Mouse (Mus musculus) hindbrain, embryonic 14.5 days (tissue): ENCODE data around the gene Otx2. TPM values are rescaled to one million over a fixed set of nuclear protein-coding genes. Genes with fewer than 3 reads are reported as not detected.

Experiments
- ATAC-seq: fragments of 200-750 bp; cut with Nextera tagmentation; 2 replicates; pipeline ENCODE4 v1.8.0; 2017; ENCODE audit warnings: moderate number of reproducible peaks, mild to moderate bottlenecking, moderate TSS enrichment, moderate library complexity; ENCODE audit not compliant: low FRiP score
- DNase-seq: peaks from one replicate; pipeline ENCODE4 v3.0.0-alpha.2; 2015; ENCODE audit warnings: low spot score
- H3K27ac ChIP-seq: fragments of 300-500 bp; sonication (generic); 2 replicates; pipeline ENCODE4 v1.5.1; 2014; ENCODE audit warnings: mild to moderate bottlenecking, moderate library complexity
- H3K27me3 ChIP-seq: fragments of 300-500 bp; sonication (generic); 2 replicates; pipeline ENCODE4 v1.6.1; 2014; ENCODE audit warnings: mild to moderate bottlenecking, low read length, mixed read lengths; ENCODE audit not compliant: control insufficient read depth, insufficient read depth
- H3K36me3 ChIP-seq: fragments of 300-500 bp; sonication (generic); replicated peaks from 2 replicates; pipeline ENCODE4 v1.6.1; 2014; ENCODE audit not compliant: control insufficient read depth, insufficient read depth
- H3K4me1 ChIP-seq: fragments of 300-500 bp; sonication (generic); replicated peaks from 2 replicates; pipeline ENCODE4 v1.6.1; 2014; ENCODE audit warnings: antibody characterized with exemption, low read length, mixed read lengths; ENCODE audit not compliant: control insufficient read depth, insufficient read depth
- H3K4me2 ChIP-seq: fragments of 300-500 bp; sonication (generic); replicated peaks from 2 replicates; pipeline ENCODE4 v1.6.1; 2014; ENCODE audit warnings: mild to moderate bottlenecking, moderate library complexity
- H3K4me3 ChIP-seq: fragments of 300-500 bp; sonication (generic); replicated peaks from 2 replicates; pipeline ENCODE4 v1.5.1; 2014; ENCODE audit warnings: mild to moderate bottlenecking, low read length
- H3K9ac ChIP-seq: fragments of 300-500 bp; sonication (generic); 2 replicates; pipeline ENCODE4 v1.6.1; 2014
- H3K9me3 ChIP-seq: fragments of 300-500 bp; sonication (generic); 2 replicates; pipeline ENCODE4 v1.6.1; 2016; ENCODE audit warnings: low read length; ENCODE audit not compliant: control insufficient read depth
- WGBS: fragments of 180-500 bp; shearing (Covaris S2); extraction: QIAGEN DNeasy Blood & Tissue Kit; methylation state at CpG from one replicate; pipeline ENCODE4 v1.1.7; 2014; 5-methylcytosine and 5-hydroxymethylcytosine counted together
- polyA plus RNA-seq: library from polyadenylated mRNA; unstranded; fragments of >200 nt; fragmentation: Nextera tagmentation; extraction: Ambion mirVana; gene quantifications from 2 replicates; pipeline ENCODE4 v1.2.1, GENCODE M21; 2014

The Otx2 gene
- polyA plus RNA-seq, 1 experiment from 2014 or later = 18.5 TPM

GRCm38 (mm10) chr14:48707844-48708383 is 34.3 kb upstream of the Otx2 start:
- Histone ChIP-seq H3K27ac (no peak overlapping the region), H3K9me3 (no peaks in the 10 kb centered on the region), H3K4me3 (no peak overlapping the region), H3K27me3 (peaks cover 62% of the 10 kb centered on the region), H3K9ac (no peak overlapping the region), H3K4me1 (peaks cover 6% of the 10 kb centered on the region; the same call in 1 of the 2 replicates), H3K4me2 (no peak overlapping the region), H3K36me3 (no peaks in the 10 kb centered on the region)
- DNase-seq (no peak), ATAC-seq (no peak)
- WGBS = 7% methylated on average over 6 of the region's 6 CpGs

DNA sequence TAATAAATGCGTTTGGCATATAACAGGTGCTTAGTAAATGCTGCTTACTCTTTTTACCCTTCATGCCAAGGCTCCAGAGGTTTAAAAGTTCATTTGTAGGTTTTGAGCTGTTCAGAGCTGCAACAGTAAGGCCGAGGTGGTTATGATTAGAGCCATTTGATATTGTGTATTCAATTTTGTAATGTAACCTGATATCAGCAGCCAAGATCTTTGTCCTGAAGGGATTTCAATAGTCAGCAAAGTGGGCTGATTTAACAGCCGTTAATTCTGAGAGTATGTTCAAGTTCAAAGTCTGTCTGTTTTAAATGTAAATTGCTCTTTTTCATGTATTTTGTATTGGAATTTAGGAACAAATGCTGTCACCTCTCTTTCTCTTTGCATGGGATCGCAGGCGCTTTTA is 33.8 kb upstream of the Otx2 start:
- no peak for ATAC-seq
- Histone ChIP-seq H3K4me3 (no peak overlapping the region), H3K9ac (no peak overlapping the region), H3K4me1 (peaks cover 6% of the 10 kb centered on the region; the same call in 1 of the 2 replicates), H3K9me3 (no peaks in the 10 kb centered on the region), H3K27ac (no peak overlapping the region), H3K27me3 (peaks cover 62% of the 10 kb centered on the region), H3K4me2 (no peak overlapping the region), H3K36me3 (no peaks in the 10 kb centered on the region)
- DNase-seq = no peak
- WGBS = 54% methylated on average over 5 of the region's 5 CpGs

DNA sequence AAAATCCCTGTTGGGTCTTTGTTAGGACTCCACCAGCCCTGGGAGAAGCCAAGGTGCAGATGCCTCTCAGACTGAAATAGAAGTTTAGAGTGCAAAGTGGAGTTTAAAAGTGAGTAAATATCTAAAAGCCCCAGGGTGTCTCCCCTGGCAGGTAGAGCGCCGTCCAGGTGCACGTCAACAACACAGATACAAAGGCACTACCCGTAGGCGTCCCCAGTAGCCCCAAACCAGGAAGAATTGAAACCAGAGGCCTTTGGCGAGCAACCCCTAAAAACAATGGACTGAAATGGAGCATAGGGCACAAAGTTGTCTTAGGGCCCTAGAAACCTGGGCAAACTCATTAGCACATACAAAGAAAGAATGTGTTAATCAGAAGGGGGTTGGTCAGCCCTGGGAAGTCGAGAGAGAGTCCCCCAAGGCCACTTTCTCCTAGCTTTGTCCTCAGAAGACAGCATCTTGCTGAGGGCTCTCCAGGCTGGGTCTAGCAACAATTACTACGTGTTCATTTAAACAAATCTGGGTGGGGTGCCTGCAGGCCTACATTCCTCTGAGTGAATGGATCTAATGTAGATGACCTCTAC is 27.3 kb upstream of the Otx2 start:
- DNase-seq (no peak), ATAC-seq (no peak)
- Histone ChIP-seq H3K9me3 (no peaks in the 10 kb centered on the region), H3K36me3 (no peaks in the 10 kb centered on the region), H3K27me3 (peaks cover 21% of the 10 kb centered on the region), H3K27ac (no peak overlapping the region), H3K4me1 (no peaks in the 10 kb centered on the region), H3K9ac (no peak overlapping the region), H3K4me3 (no peak overlapping the region), H3K4me2 (no peak overlapping the region)
- WGBS = 23% methylated on average over 8 of the region's 8 CpGs

- ATAC-seq = no peak
Observed at GRCm38 (mm10) chr14:48679590-48679989, 6.0 kb upstream of the Otx2 start.

DNA sequence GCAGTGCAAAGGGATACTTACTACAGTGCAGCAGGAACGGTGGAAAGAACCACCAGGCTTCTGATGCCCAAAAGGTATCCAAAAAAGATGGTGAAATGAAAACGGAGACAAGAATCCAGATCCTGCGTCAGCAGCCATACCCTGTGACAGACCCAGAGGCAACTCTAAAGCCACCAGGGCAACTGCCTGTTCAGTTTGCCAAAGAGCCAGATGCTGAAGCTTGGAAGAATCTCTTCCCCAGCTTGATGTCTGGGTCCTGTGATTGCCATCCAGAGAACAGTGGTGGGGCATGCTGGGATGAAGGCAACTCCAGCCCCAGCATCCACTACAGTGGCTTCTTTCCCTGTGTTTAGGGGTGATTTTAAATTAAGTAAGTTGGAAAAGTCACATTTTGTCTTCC is 5.1 kb upstream of the Otx2 start:
- DNase-seq (no peak), ATAC-seq (no peak)
- H3K4me1 ChIP-seq = no peaks in the 10 kb centered on the region
- H3K9ac ChIP-seq = no peak overlapping the region
- peaks cover 53% of the 10 kb centered on the region for H3K27me3 ChIP-seq
- WGBS = 90% methylated on average over 3 of the region's 3 CpGs
- no peaks in the 10 kb centered on the region for H3K9me3 ChIP-seq
- H3K4me3 ChIP-seq = no peak overlapping the region
- no peak overlapping the region for H3K27ac ChIP-seq
- no peak overlapping the region for H3K4me2 ChIP-seq
- no peaks in the 10 kb centered on the region for H3K36me3 ChIP-seq

More at GRCm38 (mm10) chr14:48679590-48679989, 6.0 kb upstream of the Otx2 start:
- Histone ChIP-seq H3K36me3 (no peaks in the 10 kb centered on the region), H3K27ac (no peak overlapping the region), H3K9me3 (no peaks in the 10 kb centered on the region), H3K4me1 (no peaks in the 10 kb centered on the region), H3K4me3 (no peak overlapping the region), H3K27me3 (peaks cover 44% of the 10 kb centered on the region), H3K9ac (no peak overlapping the region), H3K4me2 (no peak overlapping the region)
- 82% methylated on average over 5 of the region's 5 CpGs for WGBS
- DNase-seq = no peak

GRCm38 (mm10) chr14:48674036-48674831 is 615 bp upstream of the Otx2 start:
- ATAC-seq = peak; percentile 59
- H3K4me1 ChIP-seq = no peaks in the 10 kb centered on the region
- H3K27me3 ChIP-seq = peaks cover 97% of the 10 kb centered on the region
- H3K9me3 ChIP-seq = no peaks in the 10 kb centered on the region
- DNase-seq = no peak
- peak overlapping the region; percentile 43 for H3K4me2 ChIP-seq
- H3K9ac ChIP-seq = peak overlapping the region; percentile 49; the same call in 1 of the 2 replicates
- H3K36me3 ChIP-seq = no peaks in the 10 kb centered on the region
- H3K4me3 ChIP-seq = peak overlapping the region; percentile 24
- H3K27ac ChIP-seq = no peak overlapping the region; the same call in 1 of the 2 replicates
- 2% methylated on average over 36 of the region's 36 CpGs for WGBS

- Histone ChIP-seq H3K9ac (no peak overlapping the region), H3K4me3 (peak overlapping the region; percentile 24; the same call in 1 of the 2 replicates), H3K4me2 (peak overlapping the region; percentile 43), H3K27ac (no peak overlapping the region), H3K36me3 (no peaks in the 10 kb centered on the region), H3K4me1 (no peaks in the 10 kb centered on the region), H3K27me3 (peaks cover 96% of the 10 kb centered on the region), H3K9me3 (no peaks in the 10 kb centered on the region)
- 13% methylated on average over 10 of the region's 10 CpGs for WGBS
- no peak for DNase-seq
- ATAC-seq = no peak
Observed at GRCm38 (mm10) chr14:48672611-48673176, 925 bp downstream of the Otx2 start.

DNA sequence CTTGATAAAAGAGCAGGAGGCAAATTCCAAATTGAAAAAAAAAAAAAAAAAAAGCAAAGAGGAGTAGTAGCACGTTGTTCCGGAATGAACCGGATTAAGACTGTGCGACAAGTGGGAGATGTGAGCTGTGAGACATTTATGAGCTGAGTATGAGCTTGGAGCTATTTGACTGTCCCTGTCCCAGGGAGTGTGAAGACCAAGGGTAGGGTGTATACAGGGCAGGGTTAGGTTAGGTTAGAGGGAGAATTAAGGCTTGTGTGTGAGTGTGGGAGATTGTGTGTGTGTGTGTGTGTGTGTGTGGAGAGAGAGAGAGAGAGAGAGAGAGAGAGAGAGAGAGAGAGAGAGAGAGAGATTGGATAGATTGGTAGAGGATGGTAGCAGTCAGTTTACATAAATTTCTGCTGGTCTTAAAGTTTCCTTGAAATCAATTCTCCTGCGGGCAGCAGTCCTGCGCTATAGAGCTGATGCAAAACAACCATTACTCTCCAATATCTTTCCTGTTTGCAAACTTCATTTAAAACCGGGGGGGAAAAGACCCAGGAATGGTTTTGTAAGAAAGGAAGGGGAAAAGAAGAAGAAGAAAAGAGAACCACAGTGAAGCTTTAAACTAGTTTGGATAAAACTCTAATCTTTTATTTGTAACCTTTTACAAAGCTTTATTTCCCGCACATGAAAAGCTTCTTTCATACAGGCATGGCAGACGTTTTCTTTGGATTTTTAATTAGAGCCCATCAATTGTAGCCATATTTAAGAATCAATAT is 2.0 kb downstream of the Otx2 start:
- 0 out of 2 replicates have a peak overlapping the region, but pooled peaks have one; percentile 12 for H3K4me2 ChIP-seq
- H3K27me3 ChIP-seq = peaks cover 99% of the 10 kb centered on the region
- H3K27ac ChIP-seq = no peak overlapping the region; the same call in 1 of the 2 replicates
- ATAC-seq (no peak), DNase-seq (no peak)
- WGBS = 31% methylated on average over 9 of the region's 9 CpGs
- no peaks in the 10 kb centered on the region for H3K9me3 ChIP-seq
- H3K4me3 ChIP-seq = peak overlapping the region; percentile 11; the same call in 1 of the 2 replicates
- no peaks in the 10 kb centered on the region for H3K4me1 ChIP-seq
- 0 out of 2 replicates have a peak overlapping the region, but pooled peaks have one; percentile 20 for H3K9ac ChIP-seq
- no peaks in the 10 kb centered on the region for H3K36me3 ChIP-seq
